8 mouse cellular contexts compared by ENCODE assay signal in the genomic region with DNA sequence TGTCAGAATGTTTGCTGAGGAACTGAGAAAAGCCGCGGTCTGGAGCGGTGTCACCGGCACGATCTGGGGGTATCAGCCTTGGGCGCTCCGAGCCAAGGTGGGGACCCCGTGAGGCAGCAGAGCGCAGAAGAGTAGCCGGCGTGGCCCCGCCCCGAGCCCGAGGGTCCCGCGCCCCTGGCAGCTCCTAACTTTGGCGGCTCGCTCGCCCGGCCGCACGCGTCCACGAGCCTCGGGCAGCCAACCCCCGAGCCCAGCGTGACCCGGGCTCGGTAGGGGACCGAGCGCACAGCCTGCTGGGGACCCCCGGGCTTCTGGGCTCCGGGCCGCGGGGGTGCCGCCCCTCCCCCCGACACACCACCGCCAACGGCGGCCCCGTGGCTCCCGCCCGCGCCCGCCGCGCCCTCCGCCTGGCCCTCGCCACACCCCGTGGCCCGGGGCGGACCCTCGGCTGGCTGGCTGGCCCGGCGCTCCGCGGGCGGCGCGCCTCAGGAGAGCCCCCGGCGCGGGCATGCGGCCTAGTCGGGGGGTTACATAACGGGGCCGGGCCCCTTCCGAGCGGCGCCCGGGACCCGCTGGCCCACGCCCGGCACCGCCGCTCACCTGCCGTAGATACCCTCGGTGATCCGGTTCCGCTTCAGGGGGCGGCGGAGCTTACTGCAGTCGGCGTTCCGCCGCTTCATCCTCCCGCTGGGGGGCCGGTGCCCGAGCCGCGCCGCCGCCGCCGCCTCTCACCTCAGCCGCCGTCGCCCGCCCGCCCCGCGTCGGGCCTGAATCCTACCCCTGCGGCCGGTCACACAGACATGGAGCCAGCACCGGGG. TPM values are rescaled to one million over a fixed set of nuclear protein-coding genes. Genes with fewer than 3 reads are reported as not detected.
DNase-seq lines count a peak whose midpoint lies in the region; ATAC-seq and TF ChIP-seq lines count a peak whose summit lies in the region.

No protein-coding gene starts in this region.

- no peaks in the 10 kb centered on the region for H3K9me3 ChIP-seq in heart, embryonic 11.5 days (replicated peaks; ENCODE audit: control insufficient read depth, low read length)
- H3K9me3 ChIP-seq in hindbrain, embryonic 14.5 days (ENCODE audit: control insufficient read depth, low read length), result no peaks in the 10 kb centered on the region
- no peaks in the 10 kb centered on the region for H3K9me3 ChIP-seq in liver, embryonic 14.5 days (ENCODE audit: control insufficient read depth, low read length)

- peak overlapping the region; percentile 98 for H3K4me3 ChIP-seq in heart, embryonic 11.5 days (ENCODE audit: low read depth, low read length)
- H3K4me3 ChIP-seq in hindbrain, embryonic 14.5 days (replicated peaks; ENCODE audit: low read length), result peak overlapping the region; percentile 83
- H3K4me3 ChIP-seq in liver, embryonic 14.5 days (ENCODE audit: insufficient read depth in 1 of 2, low read depth in 2 of 2, low read length in 2 of 2), result peak overlapping the region; percentile 88 to 93

- no peak for TF ChIP-seq CTCF in liver, embryonic 14.5 days (IDR thresholded peaks at IDR 0.05; ENCODE audit: low read depth)

- H3K4me1 ChIP-seq in heart, embryonic 11.5 days (ENCODE audit: control insufficient read depth, insufficient read depth, low read length), result peaks cover 8% of the 10 kb centered on the region
- peaks cover 26% of the 10 kb centered on the region for H3K4me1 ChIP-seq in hindbrain, embryonic 14.5 days (replicated peaks; ENCODE audit: control insufficient read depth, insufficient read depth, low read length)
- peaks cover 11 to 30% of the 10 kb centered on the region in 2 experiments for H3K4me1 ChIP-seq in liver, embryonic 14.5 days (replicated peaks; ENCODE audit: control insufficient read depth in 2 of 2, insufficient read depth in 2 of 2, low read length in 1 of 2)

- H3K4me2 ChIP-seq in heart, embryonic 11.5 days, result peak overlapping the region; percentile 79
- peak overlapping the region; percentile 76 for H3K4me2 ChIP-seq in hindbrain, embryonic 14.5 days (replicated peaks)
- H3K4me2 ChIP-seq in liver, embryonic 14.5 days (ENCODE audit: low read depth), result peak overlapping the region; percentile 78

- intact Hi-C loops in heart, postnatal 10 days (cut with DNase I), result no loop called here

- no peak for DNase-seq in heart, postnatal 10 days
- peak; percentile 37 for DNase-seq in NIH3T3 (ENCODE audit: low read depth)
- no peak for DNase-seq in hindbrain, embryonic 14.5 days (ENCODE audit: low spot score)
- no peak for DNase-seq in liver, embryonic 14.5 days (ENCODE audit: low read depth in 3 of 3, low spot score in 3 of 3)
- peak; percentile 70 for DNase-seq in neural tube, embryonic 10.5 days (ENCODE audit: extremely low spot score, low spot score)
- peak; percentile 80 for DNase-seq in testis, postnatal 14 days (ENCODE audit: low spot score)

- peak overlapping the region; percentile 96 for H3K9ac ChIP-seq in heart, embryonic 11.5 days (ENCODE audit: low read depth, low read length)
- peak overlapping the region; percentile 94 for H3K9ac ChIP-seq in hindbrain, embryonic 14.5 days
- H3K9ac ChIP-seq in liver, embryonic 14.5 days (replicated peaks), result peak overlapping the region; percentile 93

- H3K27ac ChIP-seq in heart, embryonic 11.5 days (ENCODE audit: low read depth, low read length), result peak overlapping the region; percentile 85
- peak overlapping the region; percentile 100 for H3K27ac ChIP-seq in hindbrain, embryonic 14.5 days
- peak overlapping the region; percentile 78 for H3K27ac ChIP-seq in liver, embryonic 14.5 days

- under 1% methylated on average over 67 of the region's 106 CpGs for WGBS in heart, embryonic 11.5 days (ENCODE audit: insufficient replicate concordance)
- under 1% methylated on average over 68 of the region's 106 CpGs for WGBS in hindbrain, embryonic 14.5 days
- under 1% methylated on average over 102 of the region's 106 CpGs for WGBS in liver, embryonic 14.5 days (ENCODE audit: insufficient replicate concordance)

- H3K27me3 ChIP-seq in heart, embryonic 11.5 days (ENCODE audit: control insufficient read depth, insufficient read depth, low read length), result peaks cover 6% of the 10 kb centered on the region; the same call in 1 of the 2 replicates
- H3K27me3 ChIP-seq in hindbrain, embryonic 14.5 days (ENCODE audit: control insufficient read depth, insufficient read depth, low read length), result 0 out of 2 replicates have a peak, but pooled peaks cover 3% of the 10 kb centered on the region
- H3K27me3 ChIP-seq in liver, embryonic 14.5 days (ENCODE audit: control insufficient read depth, insufficient read depth, low read length), result no peaks in the 10 kb centered on the region; the same call in 1 of the 2 replicates

- peak; percentile 54 for ATAC-seq in heart, embryonic 11.5 days (replicated peaks; ENCODE audit: insufficient number of reproducible peaks, low FRiP score, low TSS enrichment)
- 0 out of 2 replicates have a peak, but pooled peaks have one; percentile 21 for ATAC-seq in erythroblast, adult 5-6 weeks (replicated peaks; ENCODE audit: low FRiP score, poor library complexity, severe bottlenecking)
- ATAC-seq in hindbrain, embryonic 14.5 days (ENCODE audit: low FRiP score), result peak; percentile 6; the same call in 1 of the 2 replicates
- ATAC-seq in liver, embryonic 14.5 days (ENCODE audit: insufficient read depth), result peak; percentile 56

- H3K36me3 ChIP-seq in heart, embryonic 11.5 days (ENCODE audit: control insufficient read depth, insufficient read depth, low read length), result no peaks in the 10 kb centered on the region
- no peaks in the 10 kb centered on the region for H3K36me3 ChIP-seq in hindbrain, embryonic 14.5 days (replicated peaks; ENCODE audit: control insufficient read depth, insufficient read depth)
- H3K36me3 ChIP-seq in liver, embryonic 14.5 days (replicated peaks; ENCODE audit: control insufficient read depth, insufficient read depth, low read depth), result no peaks in the 10 kb centered on the region; the same call in 1 of the 2 replicates

- TF ChIP-seq EP300 in liver, embryonic 14.5 days (IDR thresholded peaks at IDR 0.05; ENCODE audit: low read depth), result no peak

RNA-seq across cellular contexts. Expression of gene Maco1, which starts 0.5 kb away (rescaled TPM):
- polyA plus RNA-seq in heart, embryonic 11.5 days (2014; fragmentation: Nextera tagmentation; extraction: Ambion mirVana), result 20.7 and 22.6 TPM in 2 replicates
- 10 to 100 TPM; 24.9 to 25.9 TPM for total RNA-seq in heart, postnatal 10 days (2021)
- total RNA-seq in erythroblast, adult 5-6 weeks (2015; ENCODE audit: low replicate concordance), result 13.0 and 19.4 TPM in 2 replicates
- 36.0 and 39.9 TPM in 2 replicates for total RNA-seq in erythroblast, adult 5-6 weeks (2017; ENCODE audit: low replicate concordance)
- 83.2 and 93.2 TPM in 2 replicates for polyA plus RNA-seq in hindbrain, embryonic 14.5 days (2014; fragmentation: Nextera tagmentation; extraction: Ambion mirVana)
- polyA plus RNA-seq in liver, embryonic 14.5 days (2012; rRNA removed), result 5.7 and 9.3 TPM in 2 replicates
- 11.7 and 13.0 TPM in 2 replicates for polyA plus RNA-seq in liver, embryonic 14.5 days (2014; fragmentation: Nextera tagmentation; extraction: Ambion mirVana)

RNA-seq across cellular contexts. Expression of gene Rhd, which starts 11.7 kb away (rescaled TPM):
- polyA plus RNA-seq in heart, embryonic 11.5 days (2014; fragmentation: Nextera tagmentation; extraction: Ambion mirVana), result 54.0 and 68.6 TPM in 2 replicates
- total RNA-seq in heart, postnatal 10 days (2021), result 1 to 10 TPM; 3.8 to 4.9 TPM
- total RNA-seq in erythroblast, adult 5-6 weeks (2015; ENCODE audit: low replicate concordance), result 408 and 436 TPM in 2 replicates
- 820 and 839 TPM in 2 replicates for total RNA-seq in erythroblast, adult 5-6 weeks (2017; ENCODE audit: low replicate concordance)
- polyA plus RNA-seq in hindbrain, embryonic 14.5 days (2014; fragmentation: Nextera tagmentation; extraction: Ambion mirVana), result 0.75 and 1.4 TPM in 2 replicates
- polyA plus RNA-seq in liver, embryonic 14.5 days (2012; rRNA removed), result 260 and 298 TPM in 2 replicates
- polyA plus RNA-seq in liver, embryonic 14.5 days (2014; fragmentation: Nextera tagmentation; extraction: Ambion mirVana), result 576 and 578 TPM in 2 replicates

Comparison
In these comparisons a context has a peak if more than half of its experiments do, and no peak if none do; other contexts are left out.
1. ATAC-seq: peak in every context shown above with its lines; median percentile 56 in liver, embryonic 14.5 days; 54 in heart, embryonic 11.5 days; 21 in erythroblast, adult 5-6 weeks; 6 in hindbrain, embryonic 14.5 days.
2. DNase-seq: peak in NIH3T3 (single experiment), neural tube, embryonic 10.5 days (single experiment) and testis, postnatal 14 days (single experiment); none in heart, postnatal 10 days (0 of 2), hindbrain, embryonic 14.5 days (single experiment) and liver, embryonic 14.5 days (0 of 3).
3. RNA of gene Rhd, which starts 11.7 kb away (polyA plus RNA-seq): 260 to 578 TPM in liver, embryonic 14.5 days and 54.0 to 68.6 TPM in heart, embryonic 11.5 days; 0.75 to 1.4 TPM in hindbrain, embryonic 14.5 days; every median in the first group is over 10 times any median in the second.
4. Peak in every context shown above with its lines, with median percentiles within 50 percentile points of each other: H3K27ac ChIP-seq, H3K4me2 ChIP-seq, H3K4me3 ChIP-seq and H3K9ac ChIP-seq.